Mouse (Mus musculus) gastrocnemius, postnatal 4 days (tissue): ENCODE data around the gene Kif27. TPM values are rescaled to one million over a fixed set of nuclear protein-coding genes. Genes with fewer than 3 reads are reported as not detected.
"Not testable (repeated sequence)": the region's sequence is repeated elsewhere in the genome, so short reads cannot be mapped to it uniquely, and the experiment has no call there.

Experiments used
- DNase-seq, 2 experiments: peaks; one replicate each; pipeline ENCODE4 v3.0.0; 2021 to 2022; ENCODE audit warnings: low spot score in 2 of 2, mixed read lengths in 2 of 2
- total RNA-seq, 2 experiments: library from RNA; stranded (reverse); gene quantifications; 2 replicates each; pipeline ENCODE4 v1.2.3; 2021

Gene Kif27
- total RNA-seq, 2 experiments from 2014 or later, result 0.81 to 1.0 TPM

- DNase-seq, result not testable (repeated sequence)
Measured at GRCm38 (mm10) chr13:58365179-58365578, 6.3 kb upstream of the Kif27 start.

DNA sequence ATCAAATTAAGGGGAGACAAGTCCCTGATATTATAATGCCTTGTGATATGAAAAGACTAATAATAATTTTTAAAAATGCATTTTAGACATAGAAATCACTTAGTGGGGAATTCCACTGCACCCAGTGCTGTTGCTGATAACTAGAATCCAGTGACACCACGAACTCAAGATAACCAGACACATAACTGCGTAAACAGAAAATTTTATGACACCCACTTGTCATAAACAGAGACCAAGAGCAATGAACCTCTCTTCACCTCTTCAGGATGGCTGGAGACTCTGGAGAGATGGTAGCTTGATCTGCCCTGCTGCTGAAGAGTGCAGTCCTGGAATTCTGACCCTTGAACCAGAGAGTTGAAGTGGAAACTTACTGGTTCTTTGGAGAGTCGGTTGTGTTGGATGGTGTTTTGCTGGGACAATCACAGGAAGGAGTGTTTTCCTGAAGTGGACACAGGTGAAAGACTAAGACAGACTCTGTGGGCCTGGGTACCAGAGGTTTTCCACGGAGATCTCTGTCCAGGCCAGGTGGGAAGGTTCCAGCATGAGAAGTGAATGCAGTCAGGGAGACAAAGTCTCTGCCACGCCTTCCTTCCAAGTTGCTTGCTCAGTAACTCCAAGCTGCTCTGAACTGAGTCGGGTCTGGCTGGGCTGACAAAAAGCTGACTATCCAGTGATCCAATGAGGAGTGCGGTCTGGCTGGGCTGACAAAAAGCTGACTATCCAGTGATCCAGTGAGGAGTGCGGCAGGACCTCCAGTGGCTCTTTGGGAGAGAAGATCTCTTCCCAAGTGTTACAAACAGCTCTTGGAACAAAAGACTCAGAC, 5.6 kb upstream of the Kif27 start:
- no peak for DNase-seq

GRCm38 (mm10) chr13:58359304-58359653, 357 bp upstream of the Kif27 start:
- DNase-seq, result no peak

DNA sequence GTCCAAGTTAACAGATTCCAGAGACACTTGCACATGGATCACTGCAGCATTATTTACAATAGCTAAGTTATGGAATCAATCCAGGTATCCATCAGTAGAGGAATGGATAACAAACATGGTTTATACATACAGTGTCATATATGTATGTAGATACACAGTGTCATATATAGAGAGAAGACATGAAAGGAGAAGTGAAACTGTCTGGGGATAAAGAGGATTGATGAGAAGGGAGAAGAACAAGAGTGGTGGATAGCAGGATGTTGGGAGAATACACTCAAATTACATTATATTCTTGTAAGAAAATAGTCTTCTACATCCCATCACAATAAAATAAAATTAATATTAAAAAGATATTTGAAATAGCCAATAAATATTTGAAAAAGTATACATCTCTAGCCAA, 5.9 kb downstream of the Kif27 start:
- DNase-seq, result no peak

DNA sequence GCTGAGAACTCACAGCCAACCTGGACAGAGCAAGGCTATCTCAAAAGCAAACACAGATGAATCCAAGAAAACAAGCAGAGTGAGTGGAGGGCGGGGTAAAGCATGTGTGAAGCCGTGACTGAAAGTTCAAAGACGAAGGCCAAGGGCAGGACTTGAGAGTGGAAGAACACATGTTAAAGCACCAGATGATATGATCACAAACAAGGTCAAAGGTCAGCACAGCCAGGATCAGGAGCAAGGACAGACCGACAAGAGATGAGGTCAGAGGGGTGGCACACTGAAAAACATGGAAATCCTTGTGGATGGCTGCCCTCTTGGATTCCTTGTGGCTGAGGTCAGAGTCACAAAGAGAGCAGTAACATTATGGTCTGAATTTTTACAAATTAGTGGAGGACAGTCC, 8.3 kb downstream of the Kif27 start:
- no peak for DNase-seq

- no peak for DNase-seq
Measured at GRCm38 (mm10) chr13:58344505-58344904, 14.4 kb downstream of the Kif27 start.

DNA sequence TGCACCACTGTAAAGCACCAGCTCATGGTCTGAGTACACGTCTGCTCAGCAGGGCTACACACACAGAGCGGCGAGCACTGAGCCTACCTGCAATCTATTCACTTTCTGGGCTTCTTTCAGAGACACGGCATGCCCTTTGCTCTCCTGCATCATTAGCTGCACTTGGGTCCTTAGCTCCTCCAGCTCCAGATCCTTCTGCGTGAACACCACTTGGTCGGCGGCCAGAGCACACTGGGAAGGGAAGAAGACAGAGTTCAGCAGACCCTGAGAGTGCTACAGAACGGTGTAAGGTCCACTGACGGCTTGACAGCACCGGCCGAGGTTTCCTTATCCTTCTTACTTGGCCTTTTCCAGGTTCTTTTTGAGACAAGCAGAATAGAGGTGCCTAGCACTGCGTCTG, 21.5 kb downstream of the Kif27 start:
- DNase-seq, result no peak

DNA sequence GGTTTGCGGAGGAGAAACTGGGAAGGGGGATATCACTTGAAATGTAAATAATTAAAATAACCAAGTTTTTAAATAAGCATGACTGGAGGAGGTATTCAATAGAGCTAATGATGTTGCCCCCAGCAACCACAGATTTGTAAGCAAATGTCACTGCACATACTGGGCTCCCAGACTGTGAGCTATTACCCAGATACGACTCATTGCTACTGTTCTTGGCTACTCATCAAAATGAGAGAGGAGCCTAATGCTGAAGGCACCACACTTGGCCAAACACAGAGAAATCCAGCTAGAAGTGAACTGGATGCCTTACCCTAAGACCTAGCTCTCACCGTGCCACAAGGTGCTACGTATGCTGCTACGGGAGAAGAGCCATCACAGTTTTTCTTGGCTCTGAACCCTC, 24.8 kb downstream of the Kif27 start:
- no peak for DNase-seq

- no peak for DNase-seq
Measured at GRCm38 (mm10) chr13:58317768-58318167, 41.2 kb downstream of the Kif27 start.

- DNase-seq, result no peak
Measured at GRCm38 (mm10) chr13:58314991-58315390, 43.9 kb downstream of the Kif27 start.

- DNase-seq, result no peak
Measured at GRCm38 (mm10) chr13:58313758-58314157, 45.2 kb downstream of the Kif27 start.

GRCm38 (mm10) chr13:58311351-58311750, 47.6 kb downstream of the Kif27 start:
- no peak for DNase-seq

DNA sequence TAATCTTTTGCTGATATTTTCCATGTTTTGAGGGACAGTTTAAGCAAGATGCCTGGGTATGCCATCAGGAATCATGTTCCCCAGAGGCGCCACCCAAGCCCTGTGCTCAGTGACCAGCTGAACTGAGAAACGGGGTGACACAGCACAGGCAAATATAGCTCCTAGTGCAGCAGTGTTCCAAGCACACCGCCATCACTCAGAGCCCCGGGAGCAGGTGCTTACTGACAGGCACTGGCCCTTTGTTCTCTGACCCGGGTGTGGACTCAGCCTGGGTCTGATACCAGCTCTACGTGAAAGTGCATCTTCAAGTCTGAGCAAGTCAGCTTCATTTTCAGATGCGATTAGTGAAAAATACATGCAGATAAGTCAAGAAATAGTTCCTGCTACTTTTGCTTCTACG, 49.4 kb downstream of the Kif27 start:
- no peak for DNase-seq

- no peak for DNase-seq
Measured at GRCm38 (mm10) chr13:58307453-58307852, 51.5 kb downstream of the Kif27 start.

DNA sequence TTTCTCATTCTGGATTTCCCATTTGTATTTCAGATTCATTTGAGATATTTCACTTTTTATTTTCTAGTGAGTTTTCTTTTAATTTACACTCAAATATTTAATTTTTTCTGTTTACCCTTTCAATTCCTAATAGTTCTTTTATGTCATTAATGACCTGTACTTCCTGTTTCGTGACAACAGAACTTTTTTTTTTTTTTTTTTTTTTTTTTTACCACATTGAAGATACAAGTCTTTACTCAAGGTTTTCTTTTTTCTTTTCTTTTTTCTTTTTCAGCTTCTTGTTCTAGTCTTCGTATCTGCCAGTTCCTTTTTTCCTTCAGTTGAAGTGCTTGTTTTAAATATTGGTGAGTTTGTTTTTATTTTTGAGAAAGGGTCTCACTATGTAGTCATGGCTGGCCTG, 53.7 kb downstream of the Kif27 start:
- no peak for DNase-seq

GRCm38 (mm10) chr13:58302421-58303145, 56.3 kb downstream of the Kif27 start:
- DNase-seq, result no peak

- no peak for DNase-seq
Measured at GRCm38 (mm10) chr13:58301961-58302360, 57.0 kb downstream of the Kif27 start.

- DNase-seq, result no peak
Measured at GRCm38 (mm10) chr13:58298756-58299155, 60.2 kb downstream of the Kif27 start.

DNA sequence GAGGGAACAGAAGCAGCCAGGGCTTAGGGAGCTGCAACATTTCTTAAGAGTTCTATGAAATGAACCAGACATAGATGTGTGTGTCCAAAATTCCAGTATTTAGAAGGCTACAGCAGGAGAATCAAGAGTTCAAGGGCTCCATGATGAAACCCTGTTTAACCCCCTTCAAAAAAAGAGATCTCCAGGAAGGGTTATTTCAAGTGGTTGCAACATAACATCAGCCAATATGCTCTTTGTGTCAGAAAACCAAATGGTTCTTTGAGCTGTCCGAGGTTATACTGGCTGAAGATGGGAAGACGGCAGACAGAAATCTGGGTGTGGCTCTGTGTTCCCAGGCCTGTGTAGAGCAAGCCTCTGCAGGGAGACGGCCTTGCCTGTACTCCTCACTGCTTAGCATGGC, 63.3 kb downstream of the Kif27 start:
- DNase-seq, result no peak

DNA sequence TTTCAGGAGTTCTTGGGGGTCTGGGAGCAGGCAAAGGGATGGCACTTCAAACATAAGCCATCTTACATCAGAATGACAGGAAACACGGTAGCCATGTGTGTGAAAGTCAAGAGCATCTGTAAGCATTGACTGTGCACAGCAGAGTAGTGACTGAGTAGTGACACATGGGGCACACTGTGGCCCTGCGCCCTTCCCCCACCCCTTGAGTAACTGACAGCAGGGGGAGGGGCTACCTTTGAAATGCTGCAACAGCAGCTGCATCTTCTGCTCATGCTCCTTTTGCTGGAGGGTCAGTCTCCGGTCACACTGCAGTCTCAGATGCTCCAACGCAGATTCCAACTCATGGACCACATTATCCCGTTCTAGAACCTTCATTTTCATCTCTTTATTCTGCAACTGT, 66.1 kb downstream of the Kif27 start:
- no peak for DNase-seq

GRCm38 (mm10) chr13:58289308-58289707, 69.6 kb downstream of the Kif27 start:
- DNase-seq, result no peak

DNA sequence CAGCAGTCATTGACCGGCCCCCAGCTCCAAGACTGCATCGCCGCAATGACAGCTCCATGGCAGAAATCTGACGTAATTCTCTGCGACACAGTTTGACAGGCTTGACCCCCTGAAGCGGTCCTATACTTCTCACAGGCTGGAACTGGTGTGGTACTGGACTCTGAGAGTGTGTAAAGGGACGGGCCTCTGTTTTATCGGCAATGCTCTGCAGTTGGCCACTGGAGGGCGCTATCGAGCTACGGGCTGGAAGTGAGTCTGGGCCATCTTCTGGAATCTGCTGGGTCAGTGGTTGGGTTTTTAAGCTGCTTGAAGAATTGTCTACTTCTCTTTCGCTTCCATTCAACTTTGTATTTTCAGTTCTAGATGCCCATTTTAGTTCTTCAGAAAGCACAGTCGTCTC, 71.1 kb downstream of the Kif27 start:
- DNase-seq, result peak; percentile 81 to 87

DNA sequence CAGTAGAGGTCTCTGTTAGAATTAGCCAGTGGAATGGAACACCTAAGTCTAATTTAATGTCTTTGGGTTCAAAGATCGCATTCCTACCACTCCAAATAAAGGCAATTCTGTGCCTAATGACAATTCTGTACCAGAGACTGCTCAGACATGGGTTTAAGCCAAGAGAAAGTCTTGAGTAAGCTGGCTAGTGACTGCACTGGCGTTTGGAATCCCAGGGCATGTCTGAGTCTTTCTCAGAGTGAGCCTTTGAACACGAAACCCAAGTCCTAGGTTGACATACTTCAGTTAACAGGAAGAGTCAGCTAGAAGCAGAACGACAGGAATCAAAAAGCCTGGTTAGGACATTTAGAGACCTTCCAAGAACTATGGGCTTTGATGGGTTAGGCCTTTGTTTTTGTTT, 75.5 kb downstream of the Kif27 start:
- no peak for DNase-seq
